Mouse (Mus musculus) olfactory bulb, adult 2 months (tissue): ENCODE data around the gene Gm2244. TPM values are rescaled to one million over a fixed set of nuclear protein-coding genes. Genes with fewer than 3 reads are reported as not detected.
"Not testable (repeated sequence)": the region's sequence is repeated elsewhere in the genome, so short reads cannot be mapped to it uniquely, and the experiment has no call there.

Experiments
- H3K27ac ChIP-seq: fragments of 200-500 bp; 2 replicates; pipeline ENCODE4 v1.5.1; 2012; ENCODE audit warnings: low read depth, low read length; ENCODE audit not compliant: insufficient read depth
- H3K4me1 ChIP-seq: fragments of 200-500 bp; 2 replicates; pipeline ENCODE4 v1.6.1; 2012; ENCODE audit warnings: low read length; ENCODE audit not compliant: control insufficient read depth, insufficient read depth
- H3K4me3 ChIP-seq: fragments of 200-500 bp; 2 replicates; pipeline ENCODE4 v1.5.1; 2012; ENCODE audit warnings: mild to moderate bottlenecking, low read depth, low read length, moderate library complexity; ENCODE audit not compliant: insufficient read depth
- whole genome bisulfite sequencing: fragments of 180-500 bp; shearing (Covaris S2); methylation state at CpG from one replicate; pipeline ENCODE4 v1.1.7; 2018; 5-methylcytosine and 5-hydroxymethylcytosine counted together
- polyA plus RNA-seq: library from polyadenylated mRNA; stranded (reverse); fragments of >200 nt; gene quantifications from 2 replicates; pipeline ENCODE4 v1.2.4, GENCODE M21; 2012; ENCODE audit warnings: low replicate concordance; ENCODE audit not compliant: missing spikeins, insufficient read depth, insufficient read length

Gene Gm2244
- polyA plus RNA-seq: not detected in 2 replicates

- H3K4me3 ChIP-seq, H3K27ac ChIP-seq, H3K4me1 ChIP-seq: not testable (repeated sequence)
- 87% methylated on average over 1 of the region's 3 CpGs for whole genome bisulfite sequencing
These were observed at the start of gene Gm2244 for GRCm38 (mm10) chr14:19549863-19550262. Gene Gm2244, minus strand, starts transcription at chr14:19549963.

GRCm38 (mm10) chr14:19584804-19585667 is 35.3 kb upstream of the Gm2244 start, which contains the start of gene Gm2237:
Gene Gm2237, minus strand, starts transcription at chr14:19585135.
- WGBS: under 1% methylated on average over 25 of the region's 62 CpGs
- H3K4me1 ChIP-seq, H3K27ac ChIP-seq: not testable (repeated sequence)
- peak within 1 kb of the TSS; percentile 56 for H3K4me3 ChIP-seq

Other genes with a start within 250 kb of the Gm2244 start
- not detected in 2 replicates for gene Gm21738, start 131.0 kb downstream of the Gm2244 start, polyA plus RNA-seq
- gene Gm2237, start 35.2 kb upstream of the Gm2244 start, polyA plus RNA-seq: not detected in 2 replicates
- gene Gm5458, start 52.6 kb upstream of the Gm2244 start, polyA plus RNA-seq: not detected in 2 replicates
- not detected in 2 replicates for gene Nid2, start 201.3 kb upstream of the Gm2244 start, polyA plus RNA-seq